In genomic region chr11:83382876-83383531, GRCm38 (mm10) we compare ENCODE assay signal across 24 mouse cellular contexts. TPM values are rescaled to one million over a fixed set of nuclear protein-coding genes. Genes with fewer than 3 reads are reported as not detected.
DNase-seq lines count a peak whose midpoint lies in the region; ATAC-seq and TF ChIP-seq lines count a peak whose summit lies in the region.
"Had no signal": no experiment of that assay in that cellular context is flagged by ENCODE, and none has a peak within 500 bp of the region (broad histone marks: within the 10 kb centered on the region; RNA-seq: fewer than 3 reads in every experiment).

No protein-coding gene starts in this region.

- no peak for ATAC-seq in forebrain, embryonic 13.5 days
- ATAC-seq in midbrain, embryonic 14.5 days (ENCODE audit: low FRiP score, low TSS enrichment) = no peak
- no peak for ATAC-seq in midbrain, embryonic 11.5 days (ENCODE audit: low FRiP score)
- no peak for ATAC-seq in hindbrain, embryonic 14.5 days (ENCODE audit: low FRiP score)
- ATAC-seq: intestine, postnatal 0 days had no signal

- TF ChIP-seq CTCF in brain, embryonic 14.5 days (IDR thresholded peaks at IDR 0.05; ENCODE audit: borderline replicate concordance, extremely low read depth, insufficient read depth, insufficient read length) = no peak

- peaks cover 25% of the 10 kb centered on the region for H3K4me1 ChIP-seq in forebrain, embryonic 13.5 days
- peaks cover 11% of the 10 kb centered on the region for H3K4me1 ChIP-seq in forebrain, embryonic 10.5 days
- no peaks in the 10 kb centered on the region for H3K4me1 ChIP-seq in midbrain, embryonic 14.5 days (ENCODE audit: control insufficient read depth, insufficient read depth, low read length)
- no peaks in the 10 kb centered on the region for H3K4me1 ChIP-seq in midbrain, embryonic 11.5 days (ENCODE audit: control insufficient read depth, insufficient read depth, low read length)
- peaks cover 4% of the 10 kb centered on the region for H3K4me1 ChIP-seq in hindbrain, embryonic 14.5 days (replicated peaks; ENCODE audit: control insufficient read depth, insufficient read depth, low read length)

- H3K27ac ChIP-seq in forebrain, embryonic 13.5 days = peak overlapping the region; percentile 55
- H3K27ac ChIP-seq in forebrain, embryonic 10.5 days = no peak overlapping the region
- no peak overlapping the region for H3K27ac ChIP-seq in midbrain, embryonic 14.5 days (replicated peaks; ENCODE audit: low read depth, low read length)
- no peak overlapping the region for H3K27ac ChIP-seq in midbrain, embryonic 11.5 days (ENCODE audit: low read depth, low read length)
- H3K27ac ChIP-seq in hindbrain, embryonic 14.5 days = no peak overlapping the region
- H3K27ac ChIP-seq: kidney, postnatal 0 days; limb, embryonic 13.5 days; liver, embryonic 14.5 days had no signal

- H3K4me3 ChIP-seq in forebrain, embryonic 13.5 days = no peak overlapping the region
- no peak overlapping the region for H3K4me3 ChIP-seq in forebrain, embryonic 10.5 days
- no peak overlapping the region for H3K4me3 ChIP-seq in midbrain, embryonic 14.5 days (replicated peaks; ENCODE audit: low read depth, low read length)
- no peak overlapping the region for H3K4me3 ChIP-seq in midbrain, embryonic 11.5 days (ENCODE audit: low read depth, low read length)
- H3K4me3 ChIP-seq in hindbrain, embryonic 14.5 days (replicated peaks; ENCODE audit: low read length) = no peak overlapping the region
- H3K4me3 ChIP-seq: erythroblast, embryonic 14.5 days; limb, embryonic 13.5 days had no signal

- no peaks in the 10 kb centered on the region for H3K27me3 ChIP-seq in forebrain, embryonic 13.5 days
- H3K27me3 ChIP-seq in forebrain, embryonic 10.5 days (ENCODE audit: poor library complexity, severe bottlenecking) = peaks cover 14% of the 10 kb centered on the region; the same call in 1 of the 2 replicates
- no peaks in the 10 kb centered on the region for H3K27me3 ChIP-seq in midbrain, embryonic 14.5 days (ENCODE audit: control insufficient read depth, insufficient read depth, low read length)
- H3K27me3 ChIP-seq in midbrain, embryonic 11.5 days (ENCODE audit: control insufficient read depth, insufficient read depth, low read length) = no peaks in the 10 kb centered on the region
- H3K27me3 ChIP-seq in hindbrain, embryonic 14.5 days (ENCODE audit: control insufficient read depth, insufficient read depth, low read length) = no peaks in the 10 kb centered on the region
- H3K27me3 ChIP-seq: limb, embryonic 13.5 days had no signal

- no peaks in the 10 kb centered on the region for H3K9me3 ChIP-seq in forebrain, embryonic 13.5 days (replicated peaks)
- no peaks in the 10 kb centered on the region for H3K9me3 ChIP-seq in forebrain, embryonic 10.5 days
- H3K9me3 ChIP-seq in midbrain, embryonic 14.5 days (ENCODE audit: control insufficient read depth, low read length) = no peaks in the 10 kb centered on the region
- no peaks in the 10 kb centered on the region for H3K9me3 ChIP-seq in midbrain, embryonic 11.5 days (ENCODE audit: control insufficient read depth, low read length)
- H3K9me3 ChIP-seq in hindbrain, embryonic 14.5 days (ENCODE audit: control insufficient read depth, low read length) = no peaks in the 10 kb centered on the region
- H3K9me3 ChIP-seq: limb, embryonic 13.5 days had no signal

- no peak for DNase-seq in forebrain, embryonic 10.5 days (ENCODE audit: extremely low spot score, low spot score)
- DNase-seq in midbrain, embryonic 14.5 days = peak; percentile 5
- DNase-seq in midbrain, embryonic 11.5 days (ENCODE audit: low spot score, missing footprints) = no peak
- DNase-seq in brain, embryonic 14.5 days (ENCODE audit: low read depth) = peak; percentile 67
- peak; percentile 28 for DNase-seq in hindbrain, embryonic 14.5 days (ENCODE audit: low spot score)
- no peak for DNase-seq in kidney, postnatal 10 days
- DNase-seq in adrenal gland, postnatal 4 days (ENCODE audit: low spot score in 2 of 2) = no peak
- DNase-seq: adrenal gland, postnatal 10 days; B cell, adult 2 months; cerebellum, postnatal 10 days; layer of hippocampus, adult 9-11 months had no signal

- H3K36me3 ChIP-seq in forebrain, embryonic 13.5 days (ENCODE audit: poor library complexity, severe bottlenecking) = peaks cover 26% of the 10 kb centered on the region
- peaks cover 17% of the 10 kb centered on the region for H3K36me3 ChIP-seq in forebrain, embryonic 10.5 days (replicated peaks)
- H3K36me3 ChIP-seq in midbrain, embryonic 14.5 days (ENCODE audit: control insufficient read depth, insufficient read depth, low read length) = peaks cover 12% of the 10 kb centered on the region
- H3K36me3 ChIP-seq in midbrain, embryonic 11.5 days (ENCODE audit: control insufficient read depth, insufficient read depth, low read length) = no peaks in the 10 kb centered on the region
- H3K36me3 ChIP-seq in hindbrain, embryonic 14.5 days (replicated peaks; ENCODE audit: control insufficient read depth, insufficient read depth) = peaks cover 15% of the 10 kb centered on the region

- WGBS in forebrain, embryonic 13.5 days = 39% methylated on average over 9 of the region's 9 CpGs
- 76% methylated on average over 9 of the region's 9 CpGs for WGBS in forebrain, embryonic 10.5 days
- WGBS in midbrain, embryonic 14.5 days = 58% methylated on average over 9 of the region's 9 CpGs
- 83% methylated on average over 9 of the region's 9 CpGs for WGBS in midbrain, embryonic 11.5 days
- 37% methylated on average over 9 of the region's 9 CpGs for WGBS in hindbrain, embryonic 14.5 days

- no peak for TF ChIP-seq POLR2A in brain, embryonic 14.5 days (IDR thresholded peaks at IDR 0.05; ENCODE audit: borderline replicate concordance, extremely low read depth, insufficient read depth, insufficient read length, poor library complexity, severe bottlenecking)

- H3K9ac ChIP-seq in forebrain, embryonic 13.5 days = no peak overlapping the region
- no peak overlapping the region for H3K9ac ChIP-seq in midbrain, embryonic 14.5 days (replicated peaks; ENCODE audit: low read length)
- no peak overlapping the region for H3K9ac ChIP-seq in midbrain, embryonic 11.5 days (ENCODE audit: low read length)
- no peak overlapping the region for H3K9ac ChIP-seq in hindbrain, embryonic 14.5 days
- H3K9ac ChIP-seq: limb, embryonic 13.5 days; liver, embryonic 14.5 days had no signal

- H3K4me2 ChIP-seq in forebrain, embryonic 13.5 days = no peak overlapping the region
- no peak overlapping the region for H3K4me2 ChIP-seq in midbrain, embryonic 14.5 days (ENCODE audit: low read length)
- no peak overlapping the region for H3K4me2 ChIP-seq in midbrain, embryonic 11.5 days
- H3K4me2 ChIP-seq in hindbrain, embryonic 14.5 days (replicated peaks) = no peak overlapping the region
- H3K4me2 ChIP-seq: limb, embryonic 13.5 days had no signal

RNA-seq across cellular contexts. Expression of gene Rasl10b, which starts 25.9 kb away (rescaled TPM):
- 6.5 and 9.9 TPM in 2 replicates for polyA plus RNA-seq in forebrain, embryonic 13.5 days (2015; fragmentation: Nextera tagmentation; extraction: Ambion mirVana)
- polyA plus RNA-seq in forebrain, embryonic 10.5 days (2016; fragmentation: Nextera tagmentation; extraction: Ambion mirVana) = 2.7 and 3.1 TPM in 2 replicates
- polyA plus RNA-seq in midbrain, embryonic 14.5 days (2014; fragmentation: Nextera tagmentation; extraction: Ambion mirVana) = 18.3 and 37.9 TPM in 2 replicates
- polyA plus RNA-seq in midbrain, embryonic 11.5 days (2014; fragmentation: Nextera tagmentation; extraction: Ambion mirVana) = 3.0 and 4.6 TPM in 2 replicates
- 74.3 and 88.9 TPM in 2 replicates for polyA plus RNA-seq in brain, embryonic 14.5 days (2012; rRNA removed)
- polyA plus RNA-seq in hindbrain, embryonic 14.5 days (2014; fragmentation: Nextera tagmentation; extraction: Ambion mirVana) = 27.1 and 28.6 TPM in 2 replicates
- 10 to 100 TPM; 10.8 to 11.4 TPM for total RNA-seq in adrenal gland, postnatal 4 days (2021)
- total RNA-seq: hematopoietic stem cell, adult 5-6 weeks; monocyte, adult 5-6 weeks had no signal
- polyA plus RNA-seq: erythroblast, embryonic 14.5 days had no signal

RNA-seq across cellular contexts. Expression of gene Gas2l2, which starts 46.3 kb away (rescaled TPM):
- polyA plus RNA-seq in forebrain, embryonic 13.5 days (2015; fragmentation: Nextera tagmentation; extraction: Ambion mirVana) = 0.21 and 0.30 TPM in 2 replicates
- 0.07 TPM in 1 of 2 replicates, not detected in the other for polyA plus RNA-seq in forebrain, embryonic 10.5 days (2016; fragmentation: Nextera tagmentation; extraction: Ambion mirVana)
- 0.11 and 0.18 TPM in 2 replicates for polyA plus RNA-seq in midbrain, embryonic 14.5 days (2014; fragmentation: Nextera tagmentation; extraction: Ambion mirVana)
- polyA plus RNA-seq in midbrain, embryonic 11.5 days (2014; fragmentation: Nextera tagmentation; extraction: Ambion mirVana) = 0.12 TPM in 1 of 2 replicates, not detected in the other
- 0.21 and 0.63 TPM in 2 replicates for polyA plus RNA-seq in brain, embryonic 14.5 days (2012; rRNA removed)
- 0.97 and 1.5 TPM in 2 replicates for polyA plus RNA-seq in hindbrain, embryonic 14.5 days (2014; fragmentation: Nextera tagmentation; extraction: Ambion mirVana)
- under 1 TPM in 1 of 2 experiments, not detected in 1; 0.11 TPM for total RNA-seq in adrenal gland, postnatal 4 days (2021)
- total RNA-seq: adrenal gland, postnatal 10 days; gastrocnemius, adult 18-20 months; hematopoietic stem cell, adult 5-6 weeks; monocyte, adult 5-6 weeks had no signal
- polyA plus RNA-seq: embryonic facial prominence, embryonic 11.5 days; erythroblast, embryonic 14.5 days; heart, embryonic 14.5 days; kidney, postnatal 0 days; limb, embryonic 13.5 days; liver, embryonic 14.5 days; spleen, adult 2 months had no signal

RNA-seq across cellular contexts. Expression of gene 1700020L24Rik, which starts 54.5 kb away (rescaled TPM):
- not detected in 2 replicates for polyA plus RNA-seq in forebrain, embryonic 13.5 days (2015; fragmentation: Nextera tagmentation; extraction: Ambion mirVana)
- polyA plus RNA-seq in forebrain, embryonic 10.5 days (2016; fragmentation: Nextera tagmentation; extraction: Ambion mirVana) = 0.25 and 0.36 TPM in 2 replicates
- 0.69 and 1.2 TPM in 2 replicates for polyA plus RNA-seq in midbrain, embryonic 14.5 days (2014; fragmentation: Nextera tagmentation; extraction: Ambion mirVana)
- polyA plus RNA-seq in midbrain, embryonic 11.5 days (2014; fragmentation: Nextera tagmentation; extraction: Ambion mirVana) = 0.89 TPM in 1 of 2 replicates, not detected in the other
- 0.53 and 0.55 TPM in 2 replicates for polyA plus RNA-seq in brain, embryonic 14.5 days (2012; rRNA removed)
- 0.39 and 0.60 TPM in 2 replicates for polyA plus RNA-seq in hindbrain, embryonic 14.5 days (2014; fragmentation: Nextera tagmentation; extraction: Ambion mirVana)
- under 1 TPM; 0.48 to 0.56 TPM for total RNA-seq in adrenal gland, postnatal 4 days (2021)
- total RNA-seq: gastrocnemius, adult 18-20 months had no signal
- polyA plus RNA-seq: erythroblast, embryonic 14.5 days; lung, embryonic 16.5 days had no signal

Comparison
In these comparisons a context has a peak if more than half of its experiments do, and no peak if none do; other contexts are left out.
1. DNase-seq: peak in midbrain, embryonic 14.5 days (single experiment), brain, embryonic 14.5 days (single experiment) and hindbrain, embryonic 14.5 days (single experiment); none in forebrain, embryonic 10.5 days (single experiment), midbrain, embryonic 11.5 days (single experiment), kidney, postnatal 10 days (single experiment) and adrenal gland, postnatal 4 days (0 of 2).